Mouse (Mus musculus) kidney, embryonic 14.5 days (tissue): Measurements from ENCODE around the gene Parp2. TPM values are rescaled to one million over a fixed set of nuclear protein-coding genes. Genes with fewer than 3 reads are reported as not detected.
"Not testable (repeated sequence)": the region's sequence is repeated elsewhere in the genome, so short reads cannot be mapped to it uniquely, and the experiment has no call there.

Source experiments
- ATAC-seq: fragments of 200-750 bp; cut with Nextera tagmentation; 2 replicates; pipeline ENCODE4 v1.8.0; 2017; ENCODE audit warnings: moderate number of reproducible peaks, mild to moderate bottlenecking, moderate TSS enrichment, moderate library complexity; ENCODE audit not compliant: low FRiP score, low TSS enrichment
- H3K27ac ChIP-seq: fragments of 300-500 bp; sonication (generic); 2 replicates; pipeline ENCODE4 v1.5.1; 2014; ENCODE audit warnings: low read depth, mild to moderate bottlenecking, low read length, moderate library complexity, mixed read lengths
- H3K27me3 ChIP-seq: fragments of 300-500 bp; sonication (generic); 2 replicates; pipeline ENCODE4 v1.6.1; 2014; ENCODE audit warnings: mild to moderate bottlenecking, low read length; ENCODE audit not compliant: control insufficient read depth, insufficient read depth
- H3K36me3 ChIP-seq: fragments of 300-500 bp; sonication (generic); 2 replicates; pipeline ENCODE4 v1.6.1; 2014; ENCODE audit warnings: low read length, mixed read lengths; ENCODE audit not compliant: control insufficient read depth, insufficient read depth
- H3K4me1 ChIP-seq: fragments of 300-500 bp; sonication (generic); 2 replicates; pipeline ENCODE4 v1.6.1; 2014; ENCODE audit warnings: low read length, mixed read lengths; ENCODE audit not compliant: control insufficient read depth, insufficient read depth
- H3K4me2 ChIP-seq: fragments of 300-500 bp; sonication (generic); replicated peaks from 2 replicates; pipeline ENCODE4 v1.6.1; 2014; ENCODE audit warnings: low read depth, mild to moderate bottlenecking, low read length
- H3K4me3 ChIP-seq: fragments of 300-500 bp; sonication (generic); 2 replicates; pipeline ENCODE4 v1.5.1; 2014; ENCODE audit warnings: mild to moderate bottlenecking, low read length
- H3K9ac ChIP-seq: fragments of 300-500 bp; sonication (generic); 2 replicates; pipeline ENCODE4 v1.6.1; 2014; ENCODE audit warnings: low read depth, mild to moderate bottlenecking, low read length, moderate library complexity
- H3K9me3 ChIP-seq: fragments of 300-500 bp; sonication (generic); 2 replicates; pipeline ENCODE4 v1.6.1; 2016; ENCODE audit warnings: low read length; ENCODE audit not compliant: control insufficient read depth
- WGBS: fragments of 180-500 bp; shearing (Covaris S2); extraction: QIAGEN DNeasy Blood & Tissue Kit; methylation state at CpG from one replicate; pipeline ENCODE4 v1.1.7; 2014; 5-methylcytosine and 5-hydroxymethylcytosine counted together
- polyA plus RNA-seq: library from polyadenylated mRNA; unstranded; fragments of >200 nt; fragmentation: Nextera tagmentation; extraction: Ambion mirVana; gene quantifications from 2 replicates; pipeline ENCODE4 v1.2.1, GENCODE M21; 2014

The Parp2 gene
- polyA plus RNA-seq, 1 experiment from 2014 or later: 75.9 TPM

DNA sequence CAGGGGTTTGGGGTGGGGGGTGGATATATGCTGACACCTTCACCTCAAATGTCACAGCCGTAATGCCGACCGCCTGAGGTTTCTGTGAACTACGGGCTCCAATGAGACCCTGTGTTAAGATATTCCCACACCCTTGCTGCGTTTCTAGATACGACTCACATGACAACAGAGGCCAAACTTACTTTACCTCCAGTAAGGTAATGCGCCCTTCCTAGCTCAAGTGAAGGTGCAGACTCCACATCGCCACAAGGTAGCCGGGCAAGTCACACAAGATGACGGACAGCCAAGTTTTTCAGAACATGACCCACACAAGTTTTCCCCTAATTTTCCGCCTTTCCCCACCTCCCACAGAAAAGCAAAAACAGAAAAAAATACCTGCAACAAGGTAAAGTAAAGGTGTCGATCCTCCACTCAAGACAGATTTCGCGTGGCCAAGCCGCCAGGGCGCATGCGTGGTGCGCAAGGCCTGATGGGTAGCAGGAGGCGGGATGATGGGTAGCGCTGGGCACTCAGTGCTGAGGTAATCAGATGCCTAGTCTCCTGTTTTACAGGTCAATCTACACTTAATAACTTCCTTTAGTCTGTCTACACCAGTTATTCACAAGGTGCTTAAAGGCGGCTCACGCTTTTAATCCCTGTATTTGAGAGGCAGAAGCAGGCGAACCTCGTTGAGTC lies 12.2 kb upstream of the Parp2 start:
- Histone ChIP-seq H3K27ac (no peak overlapping the region), H3K4me1 (no peaks in the 10 kb centered on the region), H3K9ac (no peak overlapping the region), H3K4me2 (no peak overlapping the region), H3K4me3 (no peak overlapping the region), H3K9me3 (no peaks in the 10 kb centered on the region), H3K27me3 (no peaks in the 10 kb centered on the region), H3K36me3 (no peaks in the 10 kb centered on the region)
- WGBS: 93% methylated on average over 24 of the region's 24 CpGs
- no peak for ATAC-seq

- Histone ChIP-seq H3K27ac (no peak overlapping the region), H3K4me2 (no peak overlapping the region), H3K36me3 (no peaks in the 10 kb centered on the region), H3K9me3 (no peaks in the 10 kb centered on the region), H3K4me1 (no peaks in the 10 kb centered on the region), H3K9ac (no peak overlapping the region), H3K4me3 (no peak overlapping the region), H3K27me3 (no peaks in the 10 kb centered on the region)
- whole genome bisulfite sequencing: 87% methylated on average over 4 of the region's 4 CpGs
- ATAC-seq: no peak
These were observed 11.7 kb upstream of the Parp2 start for GRCm38 (mm10) chr14:50795965-50796364.

- H3K9ac ChIP-seq: no peak overlapping the region
- no peaks in the 10 kb centered on the region for H3K4me1 ChIP-seq
- H3K27me3 ChIP-seq: no peaks in the 10 kb centered on the region
- WGBS: 91% methylated on average over 1 of the region's 1 CpGs
- H3K9me3 ChIP-seq: no peaks in the 10 kb centered on the region
- ATAC-seq: no peak
- no peak overlapping the region for H3K4me2 ChIP-seq
- H3K27ac ChIP-seq: no peak overlapping the region
- H3K4me3 ChIP-seq: no peak overlapping the region
- H3K36me3 ChIP-seq: no peaks in the 10 kb centered on the region
These were observed 11.2 kb upstream of the Parp2 start for GRCm38 (mm10) chr14:50796464-50796863.

GRCm38 (mm10) chr14:50798512-50798911 lies 9.1 kb upstream of the Parp2 start:
- whole genome bisulfite sequencing: 68% methylated on average over 2 of the region's 2 CpGs
- Histone ChIP-seq H3K27ac (no peak overlapping the region), H3K9ac (no peak overlapping the region), H3K27me3 (no peaks in the 10 kb centered on the region), H3K4me3 (no peak overlapping the region), H3K9me3 (no peaks in the 10 kb centered on the region), H3K36me3 (no peaks in the 10 kb centered on the region), H3K4me1 (no peaks in the 10 kb centered on the region), H3K4me2 (no peak overlapping the region)
- ATAC-seq: no peak

DNA sequence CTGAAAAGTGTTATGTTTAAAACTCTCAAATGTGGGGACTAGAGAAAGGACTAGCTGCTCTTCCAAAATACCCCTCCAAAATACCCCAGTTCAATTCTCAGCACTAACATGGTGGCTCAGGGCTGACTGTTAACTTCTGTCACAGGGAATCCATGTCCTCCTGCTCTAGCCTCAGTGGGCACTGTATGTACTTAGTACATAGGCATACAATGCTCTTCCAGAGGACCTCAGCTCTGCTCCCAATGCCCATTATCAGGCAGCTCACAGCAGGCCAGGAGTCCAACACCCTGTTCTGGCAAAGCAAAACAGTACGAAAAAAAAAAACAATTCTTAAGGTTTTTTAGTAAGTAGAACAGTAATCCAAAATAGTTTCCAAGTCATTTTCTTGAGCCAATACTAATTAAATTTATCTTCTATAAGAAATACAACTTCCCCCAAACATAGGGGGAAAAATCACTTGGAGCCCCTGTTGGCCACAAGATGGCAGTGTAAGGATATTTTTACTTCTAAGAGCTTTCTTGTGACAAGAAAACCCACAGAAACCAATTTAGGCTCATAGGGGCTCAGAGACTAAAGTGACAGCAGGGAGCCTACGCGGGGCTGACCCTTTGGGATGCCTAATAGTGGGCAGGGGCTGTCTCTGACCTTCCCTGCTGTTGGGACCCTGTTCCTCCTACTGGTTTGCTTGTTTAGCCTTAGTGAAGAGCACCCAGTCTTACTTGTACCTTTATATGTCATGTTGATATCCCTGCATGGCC lies 8.0 kb upstream of the Parp2 start:
- Histone ChIP-seq H3K27me3 (no peaks in the 10 kb centered on the region), H3K4me2 (no peak overlapping the region)
- ATAC-seq: 0 out of 2 replicates have a peak, but pooled peaks have one; percentile 35

DNA sequence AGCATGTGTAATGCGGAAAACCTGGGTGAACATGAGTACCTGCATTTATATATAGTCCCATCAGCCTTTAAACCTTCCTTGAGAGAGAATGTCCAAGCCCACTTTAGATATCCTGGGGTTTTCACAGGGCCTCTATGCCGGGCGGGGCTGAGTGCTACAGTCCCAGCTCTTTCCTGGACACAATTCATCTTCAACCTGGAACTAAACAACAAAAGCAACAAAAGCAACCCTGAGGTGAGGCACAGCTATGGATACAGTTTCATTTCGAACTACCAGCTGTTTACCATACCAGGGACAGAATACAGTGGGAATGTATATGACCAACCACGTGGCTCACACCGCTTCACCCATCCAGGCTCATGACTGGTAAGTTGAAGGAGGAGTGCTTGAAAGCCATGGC lies 5.2 kb upstream of the Parp2 start:
- 85% methylated on average over 6 of the region's 6 CpGs for WGBS
- Histone ChIP-seq H3K36me3 (no peaks in the 10 kb centered on the region), H3K4me1 (no peaks in the 10 kb centered on the region), H3K4me2 (no peak overlapping the region), H3K9ac (no peak overlapping the region), H3K27me3 (no peaks in the 10 kb centered on the region), H3K4me3 (no peak overlapping the region), H3K9me3 (no peaks in the 10 kb centered on the region), H3K27ac (no peak overlapping the region)
- ATAC-seq: no peak

More for the DNA sequence above, 8.0 kb upstream of the Parp2 start:
- H3K27ac ChIP-seq: no peak overlapping the region
- 4% methylated on average over 3 of the region's 3 CpGs for WGBS
- no peak overlapping the region for H3K4me3 ChIP-seq
- no peaks in the 10 kb centered on the region for H3K36me3 ChIP-seq
- no peaks in the 10 kb centered on the region for H3K9me3 ChIP-seq
- H3K4me1 ChIP-seq: no peaks in the 10 kb centered on the region
- no peak overlapping the region for H3K9ac ChIP-seq

GRCm38 (mm10) chr14:50802843-50803562 lies 4.6 kb upstream of the Parp2 start:
- Histone ChIP-seq H3K4me1 (no peaks in the 10 kb centered on the region), H3K27ac (no peak overlapping the region), H3K9me3 (no peaks in the 10 kb centered on the region), H3K9ac (no peak overlapping the region), H3K4me3 (no peak overlapping the region), H3K27me3 (no peaks in the 10 kb centered on the region), H3K36me3 (no peaks in the 10 kb centered on the region), H3K4me2 (no peak overlapping the region)
- 64% methylated on average over 4 of the region's 4 CpGs for WGBS
- no peak for ATAC-seq

GRCm38 (mm10) chr14:50804683-50805082 lies 3.0 kb upstream of the Parp2 start:
- Histone ChIP-seq H3K27me3 (no peaks in the 10 kb centered on the region), H3K9me3 (no peaks in the 10 kb centered on the region), H3K27ac (no peak overlapping the region), H3K36me3 (no peaks in the 10 kb centered on the region), H3K4me3 (no peak overlapping the region), H3K4me1 (no peaks in the 10 kb centered on the region), H3K9ac (no peak overlapping the region), H3K4me2 (no peak overlapping the region)
- no peak for ATAC-seq
- 70% methylated on average over 13 of the region's 13 CpGs for WGBS

- 91% methylated on average over 5 of the region's 5 CpGs for WGBS
- not testable (repeated sequence) for H3K4me1 ChIP-seq, H3K27me3 ChIP-seq, H3K9ac ChIP-seq, H3K27ac ChIP-seq, H3K36me3 ChIP-seq, ATAC-seq, H3K9me3 ChIP-seq, H3K4me3 ChIP-seq
- peak overlapping the region; percentile 46; the same call in 1 of the 2 replicates for H3K4me2 ChIP-seq
These were observed 1.2 kb upstream of the Parp2 start for GRCm38 (mm10) chr14:50806469-50806868.
